Mouse (Mus musculus) brain, embryonic 14.5 days (tissue): Measurements from ENCODE around the gene Ankmy2.

Source experiments
- CTCF ChIP-seq: fragments of 200-500 bp; IDR thresholded peaks from 2 replicates; pipeline ENCODE4 v1.5.1; 2012; ENCODE audit warnings: inconsistent platforms, mild to moderate bottlenecking, moderate library complexity, borderline replicate concordance; ENCODE audit not compliant: insufficient read depth, insufficient read length; ENCODE audit errors: extremely low read depth
- POLR2A ChIP-seq: fragments of 200-500 bp; IDR thresholded peaks from 2 replicates; pipeline ENCODE4 v1.6.1; 2012; ENCODE audit warnings: mild to moderate bottlenecking, inconsistent platforms, borderline replicate concordance; ENCODE audit not compliant: poor library complexity, insufficient read depth, insufficient read length, severe bottlenecking; ENCODE audit errors: extremely low read depth

GRCm38 (mm10) chr12:36207072-36207799 is 50.3 kb downstream of the Ankmy2 start:
- TF ChIP-seq POLR2A (no peak), CTCF (no peak)
